Mouse (Mus musculus): ENCODE measurements around the gene Rad54l. TPM values are rescaled to one million over a fixed set of nuclear protein-coding genes. Genes with fewer than 3 reads are reported as not detected.

Gene Rad54l
- polyA plus RNA-seq, 1 experiment from 2014 or later, result 37.6 TPM

DNA sequence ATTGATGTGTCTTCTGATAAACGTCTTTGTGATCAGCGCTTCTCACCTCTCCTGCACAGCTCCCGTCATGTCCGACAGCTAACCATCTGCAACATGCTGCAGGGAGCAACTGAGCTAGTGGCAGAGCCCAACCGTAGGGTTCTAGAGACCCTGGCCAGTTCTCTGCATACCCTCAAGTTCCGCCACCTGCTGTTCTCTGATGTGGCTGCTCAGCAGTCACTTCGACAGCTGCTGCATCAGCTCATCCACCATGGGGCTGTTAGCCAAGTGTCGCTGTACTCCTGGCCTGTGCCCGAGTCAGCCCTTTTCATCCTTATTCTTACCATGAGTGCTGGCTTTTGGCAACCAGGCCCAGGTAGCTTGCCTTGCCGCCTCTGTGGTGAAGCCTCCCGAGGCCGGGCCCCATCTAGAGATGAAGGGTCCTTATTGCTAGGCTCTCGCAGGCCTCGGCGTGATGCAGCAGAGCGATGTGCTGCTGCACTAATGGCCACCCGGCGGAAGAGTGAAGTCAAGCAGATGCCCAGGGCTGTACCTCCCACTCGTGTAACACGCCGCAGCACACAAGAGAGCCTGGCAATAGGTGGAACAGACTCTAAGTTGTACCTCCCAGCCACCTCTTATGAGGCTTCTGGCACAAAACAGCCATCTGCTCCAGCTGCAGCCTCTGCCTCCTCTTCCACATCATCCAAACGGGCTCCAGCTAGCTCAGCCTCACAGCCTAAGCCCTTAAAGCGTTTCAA, 34.8 kb downstream of the Rad54l start:
- WGBS, result 90% methylated on average over 23 of the region's 23 CpGs
- no peak overlapping the region for H3K4me2 ChIP-seq

DNA sequence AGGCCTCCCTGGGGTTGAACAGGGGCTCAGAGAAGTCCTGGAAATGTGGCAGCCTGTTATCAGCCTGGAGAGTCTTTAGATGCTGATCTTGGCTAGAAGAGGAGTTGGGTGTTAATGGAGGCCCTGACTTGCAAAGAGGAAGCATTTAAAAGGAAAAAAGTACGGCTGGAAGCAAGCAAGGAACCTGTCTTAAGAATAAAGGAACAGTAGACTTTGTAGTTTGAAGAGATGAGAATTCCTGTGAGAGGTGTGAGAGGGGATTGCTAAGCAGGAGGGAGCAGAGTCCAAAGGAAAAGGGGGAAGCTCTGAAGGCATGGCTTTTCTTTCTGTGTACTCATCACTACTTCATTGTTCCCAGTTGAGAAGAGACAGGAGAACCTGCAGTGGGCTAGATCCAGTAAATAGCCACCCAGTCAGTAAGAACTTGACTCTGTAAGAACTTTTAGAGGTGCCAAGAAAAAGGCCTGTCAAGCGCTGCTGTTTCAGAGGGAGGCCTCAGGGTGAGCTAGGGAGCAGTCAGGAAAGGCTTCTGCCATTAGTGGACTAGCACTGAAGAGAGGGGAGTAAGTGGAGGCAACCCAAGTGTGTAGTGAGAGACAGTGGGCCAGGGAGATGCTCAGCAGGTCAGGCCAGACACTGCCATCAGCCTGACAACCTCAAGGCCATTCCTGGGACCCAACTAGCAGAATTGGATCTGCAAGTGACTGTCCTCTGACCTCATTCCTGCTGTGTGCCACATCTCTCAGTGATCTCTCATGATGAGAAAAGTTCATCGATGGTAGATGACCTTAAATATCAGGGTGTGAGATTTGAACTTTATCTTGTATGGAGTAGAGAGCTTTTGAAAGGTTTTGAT, 46.0 kb downstream of the Rad54l start:
- peak overlapping the region; percentile 90 for H3K4me2 ChIP-seq
- H3K4me3 ChIP-seq, result peak overlapping the region; percentile 87
- H3K4me1 ChIP-seq, result peaks cover 26% of the 10 kb centered on the region
- peak overlapping the region; percentile 98 for H3K9ac ChIP-seq
- no peaks in the 10 kb centered on the region for H3K27me3 ChIP-seq
- H3K27ac ChIP-seq, result peak overlapping the region; percentile 98; the same call in 1 of the 2 replicates
- H3K36me3 ChIP-seq, result peaks cover 31% of the 10 kb centered on the region
- WGBS, result 67% methylated on average over 3 of the region's 3 CpGs
- ATAC-seq (ENCODE audit: insufficient number of reproducible peaks, insufficient read depth, low FRiP score, low TSS enrichment, low read depth), result no peak
- H3K9me3 ChIP-seq, result no peaks in the 10 kb centered on the region

More for the DNA sequence above, 34.8 kb downstream of the Rad54l start:
- Histone ChIP-seq H3K9me3 (no peaks in the 10 kb centered on the region), H3K27me3 (no peaks in the 10 kb centered on the region), H3K9ac (no peak overlapping the region), H3K27ac (no peak overlapping the region), H3K36me3 (peaks cover 96% of the 10 kb centered on the region), H3K4me3 (no peak overlapping the region), H3K4me1 (no peaks in the 10 kb centered on the region)
- no peak for ATAC-seq (ENCODE audit: insufficient number of reproducible peaks, insufficient read depth, low FRiP score, low TSS enrichment, low read depth)

DNA sequence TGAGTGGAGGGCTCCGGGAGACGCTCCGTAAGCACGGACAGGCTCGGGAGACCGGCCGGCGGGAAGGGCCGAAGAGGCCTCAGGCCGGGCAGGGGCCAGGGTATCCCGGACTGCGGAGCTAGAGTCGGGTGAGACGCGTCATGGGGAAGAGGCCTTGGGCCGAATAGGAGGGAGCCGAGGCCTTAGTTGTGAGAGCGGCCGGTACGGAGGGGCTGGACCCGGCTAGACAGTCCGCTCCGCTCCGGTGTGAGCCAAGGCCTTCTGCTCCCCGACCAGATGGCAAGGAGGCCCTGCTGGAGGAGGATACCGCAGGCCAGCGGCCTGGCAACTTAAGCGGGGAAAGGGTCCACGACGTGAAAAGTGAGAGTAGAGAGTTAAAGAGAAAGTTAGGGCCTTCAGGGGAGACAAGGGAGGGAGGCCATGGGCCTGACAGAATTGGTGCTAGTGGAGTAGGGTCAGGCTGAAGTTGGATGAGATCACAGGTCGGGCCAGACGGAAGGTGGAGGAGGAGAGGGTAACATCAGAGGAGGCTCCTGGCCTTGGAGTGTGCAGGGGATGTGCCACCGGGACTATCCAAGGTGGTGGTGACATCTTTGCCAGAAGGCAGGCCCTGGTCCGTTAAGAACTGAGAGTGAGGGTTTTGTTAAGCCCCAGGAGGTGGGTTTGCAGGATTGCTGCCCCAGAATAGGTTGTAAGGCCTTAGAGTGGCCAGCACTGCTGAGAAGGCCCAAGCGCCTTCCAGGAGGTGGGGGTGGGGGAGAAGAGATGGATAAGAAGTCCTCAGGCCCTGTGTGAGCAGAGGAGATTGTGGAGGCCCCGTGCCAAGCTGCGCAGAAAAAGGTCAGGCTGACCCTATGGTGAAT, 46.9 kb downstream of the Rad54l start:
- peak overlapping the region; percentile 90 for H3K4me2 ChIP-seq
- peak overlapping the region; percentile 87 for H3K4me3 ChIP-seq
- 3% methylated on average over 37 of the region's 37 CpGs for WGBS
- peaks cover 26% of the 10 kb centered on the region for H3K4me1 ChIP-seq
- no peaks in the 10 kb centered on the region for H3K27me3 ChIP-seq
- H3K27ac ChIP-seq, result peak overlapping the region; percentile 98
- peak overlapping the region; percentile 98 for H3K9ac ChIP-seq
- H3K36me3 ChIP-seq, result peaks cover 22% of the 10 kb centered on the region
- no peaks in the 10 kb centered on the region for H3K9me3 ChIP-seq
- ATAC-seq (ENCODE audit: insufficient number of reproducible peaks, insufficient read depth, low FRiP score, low TSS enrichment, low read depth), result peak; percentile 45; the same call in 1 of the 2 replicates

DNA sequence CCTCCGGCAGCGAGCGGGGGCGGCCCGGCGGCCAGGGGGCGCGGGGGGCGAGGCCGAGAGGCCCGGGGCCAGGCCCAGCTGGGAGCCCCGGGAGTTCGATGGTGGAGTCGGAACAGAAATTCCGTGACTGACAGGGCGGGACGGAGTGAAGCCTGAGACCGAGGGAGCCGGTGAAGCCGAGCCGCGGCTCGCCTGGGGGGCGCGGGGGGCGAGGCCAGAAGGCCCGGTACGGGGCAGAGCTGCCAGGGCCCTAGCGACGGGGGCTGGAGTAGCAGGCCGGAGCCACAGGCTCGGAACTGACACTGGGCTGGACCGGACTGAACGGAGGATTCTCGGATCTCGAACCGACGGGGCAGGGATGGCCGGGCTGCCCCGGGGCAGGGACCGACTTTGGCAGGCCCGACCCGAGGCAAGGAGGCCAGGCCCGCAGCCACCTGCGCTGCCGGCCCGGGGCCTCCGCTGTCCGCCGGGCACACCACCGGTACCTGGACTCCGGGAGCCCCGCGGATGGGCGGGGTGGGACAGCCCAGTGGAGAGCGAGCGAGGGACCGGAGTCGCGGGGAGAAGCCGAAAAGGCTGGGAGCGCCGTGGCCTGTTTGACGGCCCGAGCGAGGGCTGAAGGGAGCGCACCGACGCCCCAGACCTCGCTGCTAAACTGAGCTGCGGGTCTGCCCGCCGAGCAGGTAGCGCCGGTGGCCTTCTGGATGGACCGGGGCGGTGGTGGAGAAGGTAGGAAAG, 47.7 kb downstream of the Rad54l start:
- Histone ChIP-seq H3K4me2 (peak overlapping the region; percentile 90), H3K4me3 (peak overlapping the region; percentile 87), H3K4me1 (peaks cover 26% of the 10 kb centered on the region), H3K9ac (peak overlapping the region; percentile 98), H3K27me3 (no peaks in the 10 kb centered on the region), H3K9me3 (no peaks in the 10 kb centered on the region), H3K36me3 (peaks cover 14% of the 10 kb centered on the region), H3K27ac (peak overlapping the region; percentile 98)
- ATAC-seq (ENCODE audit: insufficient number of reproducible peaks, insufficient read depth, low FRiP score, low TSS enrichment, low read depth), result peak; percentile 69
- WGBS, result under 1% methylated on average over 76 of the region's 77 CpGs

DNA sequence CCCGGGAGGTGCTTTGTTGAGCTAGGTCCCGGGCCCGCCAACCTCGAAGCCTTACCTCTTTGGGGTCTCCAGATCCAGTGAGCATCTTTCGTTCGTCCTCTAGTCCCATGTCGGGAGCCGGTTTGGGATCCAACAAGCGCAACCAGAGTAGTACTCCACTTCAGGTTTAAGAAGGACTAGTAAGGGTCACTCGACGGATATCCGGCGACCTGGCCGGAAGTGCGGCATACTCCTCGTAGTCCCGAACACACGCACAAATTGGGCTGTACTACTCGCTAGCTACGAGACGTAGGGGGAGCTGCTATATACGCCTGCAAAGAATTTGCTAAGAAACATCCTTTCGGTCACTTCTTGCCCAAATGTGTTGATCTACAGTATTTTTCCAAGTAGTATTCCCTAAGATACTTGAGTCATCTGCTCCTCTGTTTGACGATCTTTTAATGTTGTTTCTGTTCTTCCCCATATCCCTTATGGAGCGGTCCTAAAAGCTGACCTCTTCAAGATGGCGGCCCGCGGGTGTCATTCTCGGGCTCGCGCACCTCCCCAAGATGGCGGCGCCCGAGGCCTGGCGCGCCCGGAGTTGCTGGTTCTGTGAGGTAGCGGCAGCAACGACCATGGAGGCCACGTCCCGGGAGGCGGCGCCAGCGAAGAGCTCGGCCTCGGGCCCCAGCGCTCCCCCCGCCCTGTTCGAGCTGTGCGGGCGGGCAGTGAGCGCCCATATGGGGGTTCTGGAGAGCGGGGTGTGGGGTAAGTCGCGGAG, 48.4 kb downstream of the Rad54l start, which contains the start of the genes Uqcrh and Lrrc41:
Gene Uqcrh, minus strand, starts transcription at position 211 of the 760 bp plus-strand sequence.
Gene Lrrc41, plus strand, starts transcription at position 409 of the 760 bp plus-strand sequence.
- Histone ChIP-seq H3K4me1 (peaks cover 26% of the 10 kb centered on the region), H3K4me2 (peak within 1 kb of the TSS; percentile 90), H3K27ac (peak within 1 kb of the TSS; percentile 98), H3K36me3 (peaks cover 10% of the 10 kb centered on the region), H3K9me3 (no peaks in the 10 kb centered on the region), H3K4me3 (peak within 1 kb of the TSS; percentile 87), H3K9ac (peak within 1 kb of the TSS; percentile 98), H3K27me3 (no peaks in the 10 kb centered on the region)
- WGBS, result under 1% methylated on average over 55 of the region's 55 CpGs
- ATAC-seq (ENCODE audit: insufficient number of reproducible peaks, insufficient read depth, low FRiP score, low TSS enrichment, low read depth), result peak; percentile 93

DNA sequence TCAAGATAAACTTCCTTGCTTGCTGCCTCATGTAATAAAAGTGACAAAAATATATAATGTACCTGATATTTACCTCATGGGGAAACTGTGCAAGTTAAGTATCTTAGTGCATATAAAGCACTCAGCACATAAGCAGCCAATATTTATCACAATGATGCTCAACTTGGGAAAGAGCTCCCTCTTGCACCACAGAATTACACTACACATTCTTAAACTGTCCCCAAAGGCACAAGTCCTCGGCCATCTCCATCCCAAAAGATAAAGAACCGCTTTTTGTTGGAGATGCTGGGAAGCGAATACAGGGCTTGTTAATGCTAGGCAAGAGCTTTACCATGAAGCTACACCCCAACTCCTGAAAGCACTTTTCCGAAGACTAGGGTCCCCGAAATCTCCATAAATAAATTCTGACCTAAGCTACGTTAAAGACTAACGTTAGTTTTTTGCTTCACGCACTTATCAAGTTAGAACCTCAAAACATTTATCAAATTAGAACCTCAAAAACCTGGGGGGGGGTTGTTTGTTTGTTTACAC, 49.3 kb downstream of the Rad54l start:
- H3K4me3 ChIP-seq, result peak overlapping the region; percentile 87
- peaks cover 12% of the 10 kb centered on the region for H3K36me3 ChIP-seq
- peaks cover 26% of the 10 kb centered on the region for H3K4me1 ChIP-seq
- H3K9me3 ChIP-seq, result no peaks in the 10 kb centered on the region
- H3K4me2 ChIP-seq, result peak overlapping the region; percentile 90
- H3K27me3 ChIP-seq, result no peaks in the 10 kb centered on the region
- under 1% methylated on average over 8 of the region's 8 CpGs for WGBS
- H3K9ac ChIP-seq, result peak overlapping the region; percentile 98
- no peak for ATAC-seq (ENCODE audit: insufficient number of reproducible peaks, insufficient read depth, low FRiP score, low TSS enrichment, low read depth)
- peak overlapping the region; percentile 98 for H3K27ac ChIP-seq

DNA sequence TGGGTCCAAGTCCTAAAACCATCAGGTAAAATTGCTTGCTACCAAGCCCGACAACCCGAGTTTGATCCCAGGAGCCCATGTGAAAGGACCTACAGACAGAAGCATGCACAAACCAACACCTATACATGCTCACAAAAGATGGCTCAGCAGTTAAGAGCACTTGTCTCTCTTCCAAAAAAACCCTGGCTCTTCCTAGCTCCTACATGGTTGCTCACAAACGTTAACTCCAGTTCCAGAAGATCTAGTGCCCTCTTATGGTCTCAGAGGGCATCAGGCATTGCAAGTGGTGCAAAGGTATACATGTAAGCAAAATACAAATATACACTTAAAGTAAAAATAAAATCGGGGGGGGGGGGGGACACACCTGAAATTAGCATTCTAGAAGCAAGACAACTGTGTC, 50.3 kb downstream of the Rad54l start:
- Histone ChIP-seq H3K9me3 (no peaks in the 10 kb centered on the region), H3K4me2 (peak overlapping the region; percentile 90), H3K4me3 (no peak overlapping the region), H3K4me1 (peaks cover 26% of the 10 kb centered on the region), H3K36me3 (peaks cover 20% of the 10 kb centered on the region), H3K9ac (no peak overlapping the region; the same call in 1 of the 2 replicates), H3K27ac (no peak overlapping the region), H3K27me3 (no peaks in the 10 kb centered on the region)
- WGBS, result 61% methylated on average over 4 of the region's 4 CpGs
- no peak for ATAC-seq (ENCODE audit: insufficient number of reproducible peaks, insufficient read depth, low FRiP score, low TSS enrichment, low read depth)

DNA sequence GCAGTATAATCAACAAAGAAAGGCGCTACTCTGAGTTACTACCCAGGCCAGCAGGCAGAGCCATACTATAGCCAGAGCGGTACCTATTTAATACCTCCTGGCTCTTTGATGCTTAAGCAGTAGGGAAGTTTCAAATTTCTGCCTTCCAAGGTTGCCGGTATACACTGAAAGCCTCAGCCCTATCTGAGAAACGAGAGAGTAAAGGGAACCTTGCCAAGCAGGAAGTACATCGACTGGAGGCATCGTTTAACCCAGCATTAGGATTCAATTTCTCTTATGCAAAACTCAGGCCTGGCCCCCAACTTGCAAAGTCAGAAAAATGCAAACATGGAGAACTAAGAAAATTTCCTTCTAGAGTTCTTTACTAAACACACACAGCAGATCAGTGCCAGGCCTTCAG, 53.4 kb downstream of the Rad54l start:
- Histone ChIP-seq H3K27ac (no peak overlapping the region), H3K9ac (no peak overlapping the region), H3K9me3 (no peaks in the 10 kb centered on the region), H3K4me2 (no peak overlapping the region), H3K4me3 (no peak overlapping the region), H3K4me1 (peaks cover 14% of the 10 kb centered on the region), H3K36me3 (peaks cover 46% of the 10 kb centered on the region), H3K27me3 (no peaks in the 10 kb centered on the region)
- 59% methylated on average over 6 of the region's 6 CpGs for WGBS
- ATAC-seq (ENCODE audit: insufficient number of reproducible peaks, insufficient read depth, low FRiP score, low TSS enrichment, low read depth), result no peak

DNA sequence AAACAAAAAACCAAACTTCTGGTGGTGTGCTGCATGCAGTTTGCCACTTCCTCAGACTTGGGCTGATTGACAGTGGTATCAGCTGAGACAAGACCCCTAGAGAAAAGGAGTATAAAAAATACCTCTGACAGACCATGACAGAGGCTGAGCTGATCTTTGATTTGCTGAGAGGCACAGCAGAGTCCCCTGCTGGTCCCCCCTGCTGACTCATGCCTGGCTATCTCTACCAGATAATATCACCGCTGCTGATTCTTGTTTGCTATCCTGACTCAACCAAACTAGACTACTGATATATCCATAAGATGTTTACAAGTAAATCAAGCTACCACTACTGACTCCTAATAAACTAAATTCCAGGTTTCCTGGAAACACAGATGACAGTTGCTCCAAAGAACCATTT, 59.6 kb downstream of the Rad54l start:
- Histone ChIP-seq H3K9me3 (no peaks in the 10 kb centered on the region), H3K27me3 (no peaks in the 10 kb centered on the region), H3K9ac (no peak overlapping the region), H3K4me3 (no peak overlapping the region), H3K4me2 (no peak overlapping the region), H3K36me3 (peaks cover 32% of the 10 kb centered on the region), H3K27ac (no peak overlapping the region), H3K4me1 (no peaks in the 10 kb centered on the region)
- no peak for ATAC-seq (ENCODE audit: insufficient number of reproducible peaks, insufficient read depth, low FRiP score, low TSS enrichment, low read depth)
- 61% methylated on average over 1 of the region's 1 CpGs for WGBS

Measured in embryonic facial prominence, embryonic 13.5 days (tissue).